Mouse (Mus musculus) liver, postnatal 0 days (tissue): ENCODE measurements around the gene Tlr8.

Source experiments
- CTCF ChIP-seq: sonication (generic); IDR thresholded peaks from 2 replicates; pipeline ENCODE4 v1.5.1; 2016; ENCODE audit warnings: antibody characterized with exemption, low read depth
- EP300 ChIP-seq: IDR thresholded peaks from 2 replicates; pipeline ENCODE4 v1.6.1; 2016; ENCODE audit warnings: antibody characterized with exemption, low read depth, mild to moderate bottlenecking

GRCm38 (mm10) chrX:167227756-167228155 lies 36.4 kb downstream of the Tlr8 start:
- no peak for TF ChIP-seq CTCF
- TF ChIP-seq EP300 = no peak
